8 mouse cellular contexts compared by ENCODE assay signal in genomic region chr11:34275941-34276340, GRCm38 (mm10). TPM values are rescaled to one million over a fixed set of nuclear protein-coding genes. Genes with fewer than 3 reads are reported as not detected.
DNase-seq lines count a peak whose midpoint lies in the region; ATAC-seq and TF ChIP-seq lines count a peak whose summit lies in the region.

No protein-coding gene starts in this region.

- H3K9ac ChIP-seq in intestine, postnatal 0 days (ENCODE audit: low read depth, low read length) = no peak overlapping the region
- no peak overlapping the region for H3K9ac ChIP-seq in intestine, embryonic 16.5 days (ENCODE audit: low read depth, low read length)

- no peaks in the 10 kb centered on the region for H3K27me3 ChIP-seq in intestine, postnatal 0 days (replicated peaks; ENCODE audit: control insufficient read depth, insufficient read depth, low read length)
- H3K27me3 ChIP-seq in intestine, embryonic 16.5 days (replicated peaks; ENCODE audit: control insufficient read depth, insufficient read depth, low read length) = no peaks in the 10 kb centered on the region

- H3K9me3 ChIP-seq in intestine, postnatal 0 days (ENCODE audit: control insufficient read depth) = no peaks in the 10 kb centered on the region
- H3K9me3 ChIP-seq in intestine, embryonic 16.5 days (ENCODE audit: control insufficient read depth, low read length) = no peaks in the 10 kb centered on the region

- H3K27ac ChIP-seq in intestine, postnatal 0 days (ENCODE audit: low read depth, low read length) = no peak overlapping the region
- H3K27ac ChIP-seq in intestine, embryonic 16.5 days (ENCODE audit: low read length) = no peak overlapping the region
- no peak overlapping the region for H3K27ac ChIP-seq in cortical plate, adult 2 months (ENCODE audit: insufficient read depth, low read length)

- ATAC-seq in intestine, postnatal 0 days = no peak
- no peak for ATAC-seq in intestine, embryonic 16.5 days

- intact Hi-C loops in heart, postnatal 10 days (cut with DNase I) = no loop called here

- no peak overlapping the region for H3K4me2 ChIP-seq in intestine, postnatal 0 days (replicated peaks; ENCODE audit: low read depth)
- no peak overlapping the region for H3K4me2 ChIP-seq in intestine, embryonic 16.5 days (ENCODE audit: low read depth, low read length)

- H3K36me3 ChIP-seq in intestine, postnatal 0 days (ENCODE audit: control insufficient read depth, insufficient read depth) = no peaks in the 10 kb centered on the region
- H3K36me3 ChIP-seq in intestine, embryonic 16.5 days (ENCODE audit: control insufficient read depth, insufficient read depth, low read length) = no peaks in the 10 kb centered on the region

- H3K4me1 ChIP-seq in intestine, postnatal 0 days (replicated peaks; ENCODE audit: control insufficient read depth, insufficient read depth, low read length) = no peaks in the 10 kb centered on the region
- H3K4me1 ChIP-seq in intestine, embryonic 16.5 days (ENCODE audit: control insufficient read depth, insufficient read depth, low read length) = no peaks in the 10 kb centered on the region
- H3K4me1 ChIP-seq in cortical plate, adult 2 months (ENCODE audit: control insufficient read depth, insufficient read depth, low read length) = no peaks in the 10 kb centered on the region

- TF ChIP-seq POLR2A in cortical plate, adult 2 months (IDR thresholded peaks at IDR 0.05; ENCODE audit: extremely low read depth, insufficient read depth, low read length) = no peak

- DNase-seq in retina, embryonic 14.5 days (ENCODE audit: low spot score) = peak; percentile 35
- DNase-seq in retina, postnatal 1 day = no peak
- peak; percentile 21 for DNase-seq in thymus, postnatal 14 days
- DNase-seq in right cerebral cortex, postnatal 10 days (ENCODE audit: low spot score in 2 of 2) = no peak
- DNase-seq in heart, postnatal 10 days = no peak

- 39% methylated on average over 2 of the region's 2 CpGs for WGBS in intestine, postnatal 0 days
- WGBS in intestine, embryonic 16.5 days = 40% methylated on average over 2 of the region's 2 CpGs

- H3K4me3 ChIP-seq in intestine, postnatal 0 days (ENCODE audit: low read depth, low read length) = no peak overlapping the region
- no peak overlapping the region for H3K4me3 ChIP-seq in intestine, embryonic 16.5 days (ENCODE audit: low read length)
- H3K4me3 ChIP-seq in cortical plate, adult 2 months (ENCODE audit: insufficient read depth, low read length) = no peak overlapping the region

- TF ChIP-seq CTCF in intestine, postnatal 0 days (IDR thresholded peaks at IDR 0.05; ENCODE audit: low read depth) = peak; percentile 37
- TF ChIP-seq CTCF in cortical plate, adult 2 months (IDR thresholded peaks at IDR 0.05; ENCODE audit: extremely low read depth, insufficient read depth, low read length) = peak; percentile 60

RNA-seq across cellular contexts. Expression of gene Fam196b, which starts 38.7 kb away (rescaled TPM):
- 0.07 TPM in 1 of 2 replicates, not detected in the other for polyA plus RNA-seq in intestine, postnatal 0 days (2015; fragmentation: Nextera tagmentation; extraction: Ambion mirVana)
- polyA plus RNA-seq in intestine, embryonic 16.5 days (2015; fragmentation: Nextera tagmentation; extraction: Ambion mirVana) = 0.15 and 0.29 TPM in 2 replicates
- polyA plus RNA-seq in cortical plate, adult 2 months (2012; rRNA removed) = 0.47 and 0.75 TPM in 2 replicates
- total RNA-seq in heart, postnatal 10 days (2021) = not detected

Comparison
In these comparisons a context has a peak if more than half of its experiments do, and no peak if none do; other contexts are left out.
1. DNase-seq: peak in retina, embryonic 14.5 days (single experiment) and thymus, postnatal 14 days (single experiment); none in retina, postnatal 1 day (single experiment), right cerebral cortex, postnatal 10 days (0 of 2) and heart, postnatal 10 days (0 of 2).